Mouse (Mus musculus) spleen, adult 18-20 months (tissue): ENCODE data around the gene Serpina3b.
"Not testable (repeated sequence)": the region's sequence is repeated elsewhere in the genome, so short reads cannot be mapped to it uniquely, and the experiment has no call there.

Source experiments
- DNase-seq, 2 experiments: peaks; one replicate each; pipeline ENCODE4 v3.0.0; 2022; ENCODE audit warnings: mixed read lengths in 2 of 2

Serpina3b gene

GRCm38 (mm10) chr12:104127696-104128095, at the start of gene Serpina3b:
Gene Serpina3b, plus strand, starts transcription at chr12:104127996.
- DNase-seq = no peak

GRCm38 (mm10) chr12:104090119-104090518, 37.7 kb upstream of the Serpina3b start:
- DNase-seq = no peak

- DNase-seq = no peak
These were observed 36.5 kb upstream of the Serpina3b start for GRCm38 (mm10) chr12:104091303-104091702.

- DNase-seq = no peak
These were observed 27.0 kb upstream of the Serpina3b start, which contains the start of gene Serpina5 for GRCm38 (mm10) chr12:104100768-104101167. Gene Serpina5, plus strand, starts transcription at chr12:104101113.

GRCm38 (mm10) chr12:104105847-104106246, 21.9 kb upstream of the Serpina3b start:
- DNase-seq = no peak

GRCm38 (mm10) chr12:104106919-104107318, 20.9 kb upstream of the Serpina3b start:
- no peak for DNase-seq

GRCm38 (mm10) chr12:104108507-104108906, 19.3 kb upstream of the Serpina3b start:
- no peak for DNase-seq

GRCm38 (mm10) chr12:104112333-104112732, 15.5 kb upstream of the Serpina3b start, which contains the start of gene Serpina3a:
Gene Serpina3a, plus strand, starts transcription at chr12:104112724.
- DNase-seq = not testable (repeated sequence)

GRCm38 (mm10) chr12:104114921-104115579, 12.7 kb upstream of the Serpina3b start:
- DNase-seq = no peak

GRCm38 (mm10) chr12:104123097-104123496, 4.7 kb upstream of the Serpina3b start:
- no peak for DNase-seq

GRCm38 (mm10) chr12:104123996-104124395, 3.8 kb upstream of the Serpina3b start:
- DNase-seq = no peak

- DNase-seq = no peak
These were observed 2.7 kb upstream of the Serpina3b start for GRCm38 (mm10) chr12:104125021-104125560.

- DNase-seq = no peak
These were observed 3.2 kb downstream of the Serpina3b start for GRCm38 (mm10) chr12:104131041-104131440.

- DNase-seq = no peak
These were observed 10.4 kb downstream of the Serpina3b start for GRCm38 (mm10) chr12:104138216-104138615.

- no peak for DNase-seq
These were observed 12.8 kb downstream of the Serpina3b start for GRCm38 (mm10) chr12:104140543-104141103.

- no peak for DNase-seq
These were observed 13.7 kb downstream of the Serpina3b start for GRCm38 (mm10) chr12:104141506-104141905.

GRCm38 (mm10) chr12:104142427-104142826, 14.6 kb downstream of the Serpina3b start:
- no peak for DNase-seq

- no peak for DNase-seq
These were observed 15.5 kb downstream of the Serpina3b start for GRCm38 (mm10) chr12:104143286-104143685.

GRCm38 (mm10) chr12:104145571-104145970, 17.8 kb downstream of the Serpina3b start:
- no peak for DNase-seq

GRCm38 (mm10) chr12:104151989-104152388, 24.2 kb downstream of the Serpina3b start:
- no peak for DNase-seq

GRCm38 (mm10) chr12:104153041-104153645, 25.3 kb downstream of the Serpina3b start:
- no peak for DNase-seq

- DNase-seq = no peak
These were observed 25.9 kb downstream of the Serpina3b start, which contains the start of gene Serpina3c for GRCm38 (mm10) chr12:104153656-104154055. Gene Serpina3c, minus strand, starts transcription at chr12:104153870.

GRCm38 (mm10) chr12:104174747-104175146, 47.0 kb downstream of the Serpina3b start:
- DNase-seq = no peak

GRCm38 (mm10) chr12:104175636-104176035, 47.8 kb downstream of the Serpina3b start:
- DNase-seq = no peak
